Mouse (Mus musculus) adrenal gland, postnatal 36 days (tissue): ENCODE data around the gene Gypa. TPM values are rescaled to one million over a fixed set of nuclear protein-coding genes. Genes with fewer than 3 reads are reported as not detected.

ENCODE experiments used
- DNase-seq, 2 experiments: peaks; one replicate each; pipeline ENCODE4 v3.0.0; 2021; ENCODE audit warnings: mixed read lengths in 1 of 2
- long read RNA-seq, 2 experiments: library from polyadenylated mRNA; stranded (forward); transcript quantifications; one replicate each; pipeline ENCODE4 v2.0.0; 2021; ENCODE audit warnings: borderline sequencing depth in 2 of 2
- total RNA-seq, 2 experiments: library from RNA; stranded (reverse); gene quantifications; 2 replicates each; pipeline ENCODE4 v1.2.3; 2021

The Gypa gene
- total RNA-seq, result under 1 TPM; 0.13 to 0.53 TPM
- long read RNA-seq, experiment 1, result 0 reads
- long read RNA-seq, experiment 2, result 0 reads

DNA sequence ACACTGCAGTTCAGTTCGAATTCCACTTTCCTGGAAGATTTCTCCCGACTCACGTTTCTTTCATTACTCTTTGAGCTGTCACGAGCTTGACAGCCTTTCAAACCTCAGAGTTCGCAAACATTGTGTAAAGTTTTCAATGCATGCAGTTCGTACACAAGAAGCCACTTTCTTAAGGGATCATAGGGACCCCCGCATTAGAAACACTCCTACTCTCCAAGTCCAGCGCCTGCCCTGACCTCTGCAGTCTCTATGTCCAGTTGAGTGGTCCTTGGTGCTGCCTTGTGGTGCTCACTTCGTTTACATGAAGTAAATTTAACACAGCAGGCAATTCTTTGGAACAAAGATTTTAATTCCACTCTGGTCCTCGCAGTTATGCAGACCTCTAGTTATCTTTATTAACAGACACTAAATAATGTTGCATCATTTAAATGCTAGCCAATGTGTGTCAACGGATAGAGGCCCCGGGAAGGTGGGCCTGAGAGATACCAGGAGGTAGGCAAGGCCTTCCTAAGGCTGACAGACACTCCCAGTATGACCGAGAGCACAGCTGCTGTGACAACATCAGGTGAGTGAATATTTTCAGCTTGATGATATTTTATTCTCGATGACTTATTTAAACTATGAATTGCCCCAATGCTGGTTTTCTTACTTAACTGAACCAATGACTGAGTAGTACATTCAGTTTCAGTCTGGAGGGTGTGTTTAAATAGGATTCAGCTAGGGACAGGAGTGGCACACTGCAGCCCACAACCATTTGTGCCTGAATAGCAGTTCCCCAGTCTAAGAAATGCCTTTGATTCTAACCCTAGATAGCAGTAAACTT, at the start of gene Gypa:
TSS of gene Gypa (plus strand) at position 259 of the 823 bp plus-strand sequence.
- DNase-seq, result no peak

- peak in 1 of 2 experiments; percentile 3 for DNase-seq
Measured at GRCm38 (mm10) chr8:80444534-80445072, 49.0 kb upstream of the Gypa start.

DNA sequence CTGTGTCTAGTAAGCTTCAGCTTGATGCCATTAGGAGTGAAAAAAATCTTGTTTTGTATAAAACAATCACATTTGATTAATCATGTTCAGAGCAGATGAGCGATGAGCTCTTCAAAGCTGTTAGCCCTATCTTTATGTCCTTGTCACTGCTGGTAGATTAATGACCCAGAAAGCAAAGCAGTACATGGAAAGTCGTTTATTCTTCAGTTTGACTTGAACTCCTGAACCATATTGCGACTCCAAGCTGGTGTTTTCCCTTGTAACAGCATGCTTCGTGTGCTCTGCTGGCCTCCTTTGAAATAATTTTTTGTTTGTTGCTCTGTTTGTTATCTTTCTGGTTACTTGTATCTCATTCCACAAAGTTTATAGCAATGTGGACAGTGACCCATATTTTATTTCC, 46.4 kb upstream of the Gypa start:
- DNase-seq, result no peak

GRCm38 (mm10) chr8:80451938-80452690, 41.5 kb upstream of the Gypa start:
- no peak for DNase-seq

- DNase-seq, result no peak
Measured at GRCm38 (mm10) chr8:80463450-80463917, 30.1 kb upstream of the Gypa start.

DNA sequence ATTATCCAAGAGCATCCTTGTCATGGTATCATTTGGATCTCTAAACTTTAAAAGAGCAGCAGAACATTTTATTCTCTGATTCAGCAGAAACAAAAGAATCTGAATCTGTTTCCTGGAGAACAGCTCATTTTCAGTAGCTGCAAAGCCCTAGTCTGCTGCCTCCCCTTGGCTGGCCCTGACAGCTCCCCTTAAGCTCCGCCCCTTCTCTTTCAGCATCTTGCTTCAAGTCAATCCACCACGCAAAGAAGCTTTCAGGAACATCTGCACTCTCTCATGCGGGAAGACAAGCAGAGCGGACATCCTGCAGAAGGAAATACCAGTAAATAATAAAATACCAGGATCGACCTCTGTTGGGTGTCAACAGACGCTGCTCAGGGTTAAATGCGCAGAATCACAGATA, 18.6 kb upstream of the Gypa start:
- DNase-seq, result peak in 1 of 2 experiments; percentile 2

- DNase-seq, result peak in 1 of 2 experiments; percentile 16
Measured at GRCm38 (mm10) chr8:80478156-80478555, 15.4 kb upstream of the Gypa start.

GRCm38 (mm10) chr8:80479129-80479528, 14.5 kb upstream of the Gypa start:
- DNase-seq, result no peak

GRCm38 (mm10) chr8:80482173-80482572, 11.4 kb upstream of the Gypa start:
- no peak for DNase-seq

DNA sequence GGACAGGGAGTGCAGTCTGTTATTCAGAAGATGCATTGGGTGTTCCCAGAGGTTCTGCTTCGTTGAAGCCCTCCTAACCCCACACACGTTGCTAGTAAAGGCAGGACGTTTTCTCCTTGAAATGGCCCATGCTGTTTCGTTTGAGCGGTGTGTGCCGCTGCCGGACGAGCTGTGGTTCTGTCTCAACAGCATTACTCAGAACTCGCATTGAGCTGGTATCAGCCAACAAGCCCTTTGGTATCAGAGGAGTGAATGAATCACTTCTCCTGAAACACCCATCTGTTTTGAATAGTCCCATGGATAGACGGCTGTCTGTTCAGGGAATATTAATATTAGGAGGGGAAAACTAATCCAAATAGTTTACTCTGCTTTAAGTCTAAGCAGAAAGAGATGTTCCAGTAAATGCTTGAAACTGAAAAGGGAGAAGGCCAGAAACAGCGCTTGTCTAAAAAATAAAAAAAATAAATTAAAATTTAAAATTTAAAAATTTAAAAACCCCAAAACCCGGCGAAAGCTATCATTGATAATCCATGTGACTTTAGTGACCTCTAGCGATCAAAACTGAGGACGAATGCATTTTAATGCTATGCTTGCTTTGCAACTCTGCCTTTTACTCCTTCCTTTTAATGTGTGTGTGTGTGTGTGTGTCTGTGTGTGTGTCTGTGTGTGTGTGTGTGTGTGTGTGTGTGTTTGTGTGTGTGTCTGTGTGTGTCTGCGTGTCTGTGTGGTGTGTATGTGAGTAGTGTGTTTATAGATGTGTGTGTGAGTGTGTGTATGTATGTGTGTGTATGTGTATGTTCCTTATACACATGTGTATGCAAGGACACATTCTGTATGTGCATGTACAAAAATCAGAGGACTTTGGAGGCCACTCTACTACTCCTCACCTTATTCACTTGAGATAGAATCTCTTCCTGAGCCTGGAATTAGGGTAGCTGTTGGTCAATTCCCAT, 10.5 kb upstream of the Gypa start:
- peak; percentile 39 to 40 for DNase-seq

DNA sequence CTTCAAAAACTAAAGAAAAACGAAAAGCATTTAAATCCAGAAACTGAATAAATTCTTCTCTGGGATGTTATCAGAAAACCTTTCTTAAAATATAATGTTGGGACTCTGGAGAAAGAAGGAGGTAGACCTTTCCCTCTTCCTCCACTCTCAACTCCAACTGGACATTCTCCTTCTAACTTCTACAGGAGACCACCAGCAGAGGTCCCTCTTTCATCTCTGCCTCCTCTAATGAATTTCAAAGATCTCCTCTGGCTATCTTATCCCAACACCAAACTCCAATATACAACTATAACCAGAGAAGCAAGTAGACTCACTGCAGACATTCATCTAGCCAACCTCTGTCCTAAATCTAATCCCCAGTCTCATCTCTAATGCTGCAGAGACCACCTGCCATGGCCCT, 2.0 kb upstream of the Gypa start:
- no peak for DNase-seq

GRCm38 (mm10) chr8:80492987-80493441, 567 bp upstream of the Gypa start:
- peak; percentile 54 to 57 for DNase-seq

DNA sequence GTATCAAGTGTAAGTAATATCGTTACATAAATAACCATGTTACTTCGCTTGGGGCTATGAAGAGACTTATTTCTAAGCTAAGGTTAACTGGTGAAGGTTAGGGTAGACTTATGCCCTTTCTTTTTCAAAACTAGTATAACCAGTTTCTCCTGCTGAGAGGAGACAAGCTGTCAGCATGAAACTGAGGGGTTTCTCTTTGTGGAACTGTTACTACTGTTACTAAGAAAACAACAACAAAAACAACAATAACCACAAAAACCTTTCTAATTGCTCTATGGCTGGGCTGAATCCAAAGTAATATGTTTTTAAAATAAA, 722 bp downstream of the Gypa start:
- no peak for DNase-seq

DNA sequence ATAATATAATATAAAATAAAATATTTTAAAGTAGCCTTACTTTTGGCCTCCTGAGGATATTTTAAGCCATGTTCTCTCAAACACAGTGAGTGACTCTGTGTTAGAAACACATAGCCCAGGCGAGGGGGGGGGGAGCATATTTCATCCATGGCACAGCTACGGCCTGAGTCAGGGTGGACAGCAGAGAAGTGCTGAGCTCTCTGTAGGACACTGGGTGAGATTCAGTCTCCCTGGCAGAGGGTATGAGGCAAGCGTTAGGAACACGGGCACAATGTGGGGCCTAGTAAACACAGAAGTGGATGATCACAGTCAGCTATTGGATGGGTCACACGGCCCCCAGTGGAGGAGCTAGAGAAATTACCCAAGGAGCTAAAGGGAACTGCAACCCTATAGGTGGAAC, 1.2 kb downstream of the Gypa start:
- DNase-seq, result no peak

DNA sequence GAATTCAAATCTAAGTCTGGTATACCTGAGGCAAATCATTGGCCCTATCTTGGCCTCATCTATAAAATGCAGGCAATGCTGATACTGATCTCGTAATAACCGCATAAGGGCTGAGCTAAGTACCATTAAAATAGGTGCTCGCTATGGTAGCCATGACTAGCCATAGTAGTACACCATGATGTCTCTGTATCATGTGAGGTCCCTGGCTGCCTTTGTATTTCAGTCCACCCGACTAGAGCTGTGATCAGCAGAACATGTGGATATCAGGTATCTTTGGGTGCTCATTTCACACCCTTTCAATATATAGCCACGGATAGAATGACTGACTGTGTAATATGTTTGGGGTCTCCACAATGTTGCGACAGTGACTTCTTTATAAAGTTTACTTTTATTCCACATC, 1.9 kb downstream of the Gypa start:
- DNase-seq, result no peak

DNA sequence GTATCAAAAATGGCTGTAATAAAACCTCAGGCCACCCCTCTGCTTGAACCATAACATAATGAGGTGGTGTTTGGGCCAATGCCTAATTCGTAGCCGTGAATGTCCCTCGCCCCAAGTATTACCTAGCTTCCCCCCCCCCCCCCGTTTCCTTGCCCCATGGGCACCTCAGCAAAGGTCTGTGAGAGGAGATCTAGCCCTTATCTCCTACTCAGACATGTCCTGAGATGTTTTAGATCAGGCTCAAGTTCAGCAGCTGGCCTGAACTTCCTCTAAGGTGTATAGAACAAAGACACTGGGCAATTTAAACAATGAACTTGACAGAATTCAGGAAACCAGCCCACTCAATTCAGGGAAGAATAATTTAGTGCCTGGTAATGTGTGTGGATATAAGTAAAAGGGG, 3.7 kb downstream of the Gypa start:
- DNase-seq, result no peak

DNA sequence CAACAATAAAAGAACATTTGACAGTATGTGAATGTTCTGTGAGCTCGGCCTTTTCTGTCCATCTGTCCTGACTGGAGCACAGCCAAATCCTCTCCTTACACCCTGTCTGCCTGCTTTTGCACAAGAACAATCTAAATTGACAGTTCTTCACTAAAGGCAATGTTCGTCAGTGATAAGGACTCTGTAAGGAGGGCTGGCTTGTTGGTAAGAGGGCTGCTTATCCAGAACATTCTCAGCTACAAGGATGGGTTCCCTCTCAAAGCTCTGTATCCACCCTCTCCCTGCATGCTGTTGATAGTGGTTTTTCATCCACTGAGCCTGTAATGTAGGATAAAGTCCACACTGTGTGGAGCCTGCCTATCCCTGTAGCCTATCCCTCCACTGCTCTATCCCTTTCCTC, 6.7 kb downstream of the Gypa start:
- DNase-seq, result no peak

DNA sequence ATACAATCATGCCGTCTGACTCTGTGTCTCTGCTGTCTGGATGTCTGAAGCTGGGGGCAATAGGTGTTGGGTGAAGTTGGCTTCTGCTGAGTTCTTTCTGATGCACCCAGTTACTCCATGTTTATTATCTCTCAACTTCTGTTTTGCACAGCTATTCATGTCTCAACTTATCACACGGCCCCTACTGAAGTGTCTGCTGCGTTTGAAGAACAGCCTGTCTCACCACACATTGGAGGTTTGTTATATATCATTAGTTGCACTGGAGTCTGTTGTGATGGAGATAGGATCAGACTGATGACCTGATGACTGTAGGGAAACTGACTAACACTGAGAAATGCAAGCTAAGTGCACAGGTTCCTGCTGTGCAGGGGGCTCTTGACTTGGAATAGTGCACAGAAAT, 7.2 kb downstream of the Gypa start:
- no peak for DNase-seq

DNA sequence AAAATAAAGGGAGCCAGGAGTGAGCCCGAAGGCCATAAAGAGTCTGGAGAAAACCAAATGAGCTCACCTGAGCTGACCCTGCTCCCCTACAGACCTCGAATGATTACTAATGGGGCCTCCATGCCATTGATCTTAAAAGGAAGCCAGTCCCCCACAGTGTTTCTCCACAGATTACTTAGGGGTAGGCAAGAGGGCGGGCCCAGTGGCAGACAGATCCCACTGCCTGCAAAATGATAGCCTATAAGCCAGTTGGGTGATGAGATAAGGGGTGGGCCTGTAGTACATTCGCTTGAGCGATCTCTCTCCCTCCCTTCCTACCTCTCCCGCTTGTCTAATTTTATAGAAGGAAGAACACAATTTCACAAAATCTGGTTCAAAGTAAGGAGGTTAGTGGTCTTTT, 7.7 kb downstream of the Gypa start:
- DNase-seq, result no peak

DNA sequence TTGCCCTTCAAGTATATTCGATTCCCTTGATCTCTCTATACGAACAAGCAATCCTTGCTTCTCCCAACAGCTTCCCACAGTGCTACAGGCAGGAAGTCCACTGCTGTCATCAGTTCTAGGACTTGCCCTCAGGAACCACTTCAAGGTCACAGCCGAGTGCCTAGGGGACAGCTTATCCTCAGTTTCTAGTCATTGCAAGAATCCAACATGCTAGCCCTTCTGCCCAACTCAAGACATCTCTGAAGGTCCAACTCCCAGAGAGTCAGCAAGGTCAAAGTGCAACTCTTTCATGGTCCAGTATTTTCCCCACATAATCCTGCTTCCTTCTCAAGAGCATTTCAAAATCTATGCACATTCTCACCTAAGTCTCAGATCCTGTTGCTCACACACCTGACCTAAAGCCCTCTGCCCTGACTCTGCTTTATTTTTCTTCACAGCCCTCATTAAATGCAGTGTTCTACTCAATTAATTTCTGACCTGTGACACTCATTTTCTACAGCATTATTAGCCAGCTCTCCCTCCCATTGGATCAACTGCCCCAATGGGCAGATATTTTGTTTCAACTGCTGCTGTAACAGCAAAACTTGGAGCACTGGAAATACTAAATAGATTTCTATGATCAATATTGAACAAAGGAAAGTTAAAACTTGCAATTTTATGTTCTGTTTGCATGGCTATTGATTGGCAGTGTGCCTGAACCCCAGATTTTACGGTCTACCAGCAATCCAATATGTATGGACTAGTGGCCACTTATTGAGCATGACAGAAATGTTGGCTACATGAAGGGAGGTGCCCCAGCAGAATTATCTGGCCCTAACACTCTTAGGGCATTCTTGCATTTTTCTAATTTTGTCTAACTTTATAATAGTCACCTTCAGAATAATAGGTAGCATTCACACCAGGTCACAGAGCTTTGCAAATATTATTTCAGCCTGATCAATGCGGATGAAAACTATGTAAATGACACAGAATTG, 33.1 kb downstream of the Gypa start:
- DNase-seq, result no peak

DNA sequence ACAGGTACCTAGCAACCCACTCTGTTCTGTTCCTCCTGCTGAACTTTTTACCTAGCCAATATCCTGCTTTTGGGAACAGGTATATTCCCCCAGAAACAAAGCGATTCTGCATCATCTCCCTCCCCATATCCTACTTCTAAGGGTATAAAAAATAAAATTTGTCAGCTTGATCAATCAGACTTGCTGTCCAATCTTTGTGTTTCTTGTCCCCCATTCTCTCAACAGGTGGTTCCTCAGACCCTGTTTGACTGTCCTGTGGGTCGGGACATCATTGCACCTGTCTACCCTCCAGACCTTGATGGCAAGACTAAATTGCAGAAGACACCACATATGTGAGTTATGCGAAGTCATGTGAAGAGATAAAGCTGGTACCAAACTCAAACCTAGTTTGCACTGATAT, 48.3 kb downstream of the Gypa start:
- DNase-seq, result no peak
